Mouse (Mus musculus) heart, postnatal 0 days (tissue): ENCODE data around the gene Cenpo. TPM values are rescaled to one million over a fixed set of nuclear protein-coding genes. Genes with fewer than 3 reads are reported as not detected.

ENCODE experiments used
- ATAC-seq: fragments of 200-750 bp; cut with Nextera tagmentation; 2 replicates; pipeline ENCODE4 v1.8.0; 2017; ENCODE audit warnings: low read depth, moderate number of reproducible peaks, moderate library complexity; ENCODE audit not compliant: insufficient read depth
- DNase-seq: peaks from one replicate; pipeline ENCODE4 v3.0.0-alpha.2; 2016; ENCODE audit warnings: low spot score
- H3K27ac ChIP-seq: fragments of 300-500 bp; sonication (generic); 2 replicates; pipeline ENCODE4 v1.5.1; 2014; ENCODE audit warnings: low read depth, mild to moderate bottlenecking
- H3K27me3 ChIP-seq: fragments of 300-500 bp; sonication (generic); 2 replicates; pipeline ENCODE4 v1.6.1; 2014; ENCODE audit warnings: low read length, mixed read lengths; ENCODE audit not compliant: control insufficient read depth, insufficient read depth
- H3K36me3 ChIP-seq: fragments of 300-500 bp; sonication (generic); replicated peaks from 2 replicates; pipeline ENCODE4 v1.6.1; 2014; ENCODE audit warnings: low read length, mixed read lengths; ENCODE audit not compliant: control insufficient read depth, insufficient read depth
- H3K4me1 ChIP-seq: fragments of 300-500 bp; sonication (generic); 2 replicates; pipeline ENCODE4 v1.6.1; 2014; ENCODE audit warnings: antibody characterized with exemption; ENCODE audit not compliant: control insufficient read depth, insufficient read depth
- H3K4me2 ChIP-seq: fragments of 300-500 bp; sonication (generic); 2 replicates; pipeline ENCODE4 v1.6.1; 2014; ENCODE audit warnings: low read depth, mild to moderate bottlenecking, low read length, moderate library complexity
- H3K4me3 ChIP-seq: fragments of 300-500 bp; sonication (generic); 2 replicates; pipeline ENCODE4 v1.5.1; 2014; ENCODE audit warnings: low read depth, low read length
- H3K9ac ChIP-seq: fragments of 300-500 bp; sonication (generic); replicated peaks from 2 replicates; pipeline ENCODE4 v1.6.1; 2014; ENCODE audit warnings: low read depth, low read length, mixed read lengths
- H3K9me3 ChIP-seq: fragments of 300-500 bp; sonication (generic); replicated peaks from 2 replicates; pipeline ENCODE4 v1.6.1; 2016; ENCODE audit warnings: low read length; ENCODE audit not compliant: control insufficient read depth
- CTCF ChIP-seq: IDR thresholded peaks from 2 replicates; pipeline ENCODE4 v1.5.1; 2016; ENCODE audit warnings: antibody characterized with exemption, control low read depth, low read depth
- EP300 ChIP-seq: IDR thresholded peaks from 2 replicates; pipeline ENCODE4 v1.6.1; 2016; ENCODE audit warnings: antibody characterized with exemption, low read depth
- WGBS: fragments of 180-500 bp; shearing (Covaris S2); extraction: QIAGEN DNeasy Blood & Tissue Kit; methylation state at CpG from one replicate; pipeline ENCODE4 v1.1.7; 2014; 5-methylcytosine and 5-hydroxymethylcytosine counted together
- polyA plus RNA-seq: library from polyadenylated mRNA; unstranded; fragments of >200 nt; fragmentation: Nextera tagmentation; extraction: Ambion mirVana; gene quantifications from 2 replicates; pipeline ENCODE4 v1.2.1, GENCODE M21; 2015
- total RNA-seq: library from RNA; depleted of rRNA; stranded (reverse); fragments of >200 nt; gene quantifications from 2 replicates; pipeline ENCODE4 v1.2.3, GENCODE M21; 2014; ENCODE audit warnings: low replicate concordance

Cenpo gene
- total and polyA plus RNA-seq, 2 experiments from 2014 or later, result 3.1 to 14.2 TPM

GRCm38 (mm10) chr12:4173108-4173790, 60.8 kb downstream of the Cenpo start:
- no peak for DNase-seq
- Histone ChIP-seq H3K4me3 (no peak overlapping the region), H3K27ac (no peak overlapping the region), H3K9ac (no peak overlapping the region), H3K36me3 (no peaks in the 10 kb centered on the region), H3K4me1 (no peaks in the 10 kb centered on the region), H3K9me3 (no peaks in the 10 kb centered on the region), H3K4me2 (no peak overlapping the region), H3K27me3 (no peaks in the 10 kb centered on the region)
- no peak for ATAC-seq
- no peak for TF ChIP-seq EP300
- TF ChIP-seq CTCF, result no peak
- WGBS, result 79% methylated on average over 15 of the region's 15 CpGs

GRCm38 (mm10) chr12:4169622-4170021, 64.5 kb downstream of the Cenpo start:
- Histone ChIP-seq H3K9ac (no peak overlapping the region), H3K4me3 (no peak overlapping the region), H3K4me1 (no peaks in the 10 kb centered on the region), H3K9me3 (no peaks in the 10 kb centered on the region), H3K27ac (no peak overlapping the region), H3K4me2 (no peak overlapping the region), H3K27me3 (no peaks in the 10 kb centered on the region), H3K36me3 (no peaks in the 10 kb centered on the region)
- ATAC-seq (no peak), DNase-seq (no peak)
- WGBS, result 78% methylated on average over 5 of the region's 5 CpGs
- TF ChIP-seq CTCF (no peak), EP300 (no peak)

- no peaks in the 10 kb centered on the region for H3K36me3 ChIP-seq
These were observed 65.0 kb downstream of the Cenpo start for GRCm38 (mm10) chr12:4169058-4169457.

DNA sequence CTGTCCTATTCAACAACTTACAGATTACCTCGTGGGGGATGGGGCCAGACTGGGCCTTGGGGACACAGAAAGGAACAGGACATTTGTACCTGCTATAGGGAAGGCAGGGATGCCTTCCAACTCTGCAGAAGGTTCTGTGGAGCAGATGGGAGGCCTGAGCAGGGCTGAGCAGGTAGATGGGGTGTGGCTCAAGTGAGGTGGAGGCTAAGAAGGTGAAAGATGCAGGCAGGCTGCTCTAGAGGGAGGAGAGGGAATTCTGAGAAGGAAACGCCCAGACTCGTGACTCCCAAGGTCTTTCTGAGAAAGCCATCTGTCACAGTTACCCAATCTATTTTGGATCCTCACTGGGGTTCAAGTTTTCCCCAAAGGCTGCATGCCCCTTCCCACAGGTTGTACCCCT, 67.1 kb downstream of the Cenpo start:
- Histone ChIP-seq H3K9ac (no peak overlapping the region), H3K4me3 (no peak overlapping the region), H3K27ac (no peak overlapping the region), H3K27me3 (no peaks in the 10 kb centered on the region), H3K36me3 (no peaks in the 10 kb centered on the region), H3K4me1 (no peaks in the 10 kb centered on the region), H3K4me2 (no peak overlapping the region), H3K9me3 (no peaks in the 10 kb centered on the region)
- TF ChIP-seq CTCF, result no peak
- TF ChIP-seq EP300, result no peak
- WGBS, result 63% methylated on average over 3 of the region's 3 CpGs
- ATAC-seq (no peak), DNase-seq (no peak)

More at GRCm38 (mm10) chr12:4169058-4169457, 65.0 kb downstream of the Cenpo start:
- no peaks in the 10 kb centered on the region for H3K4me1 ChIP-seq
- H3K27ac ChIP-seq, result no peak overlapping the region
- H3K9me3 ChIP-seq, result no peaks in the 10 kb centered on the region
- ATAC-seq (no peak), DNase-seq (no peak)
- no peak overlapping the region for H3K9ac ChIP-seq
- no peak overlapping the region for H3K4me3 ChIP-seq
- no peak for TF ChIP-seq CTCF
- TF ChIP-seq EP300, result no peak
- no peaks in the 10 kb centered on the region for H3K27me3 ChIP-seq
- no peak overlapping the region for H3K4me2 ChIP-seq
- WGBS, result 92% methylated on average over 1 of the region's 1 CpGs

GRCm38 (mm10) chr12:4162886-4163285, 71.2 kb downstream of the Cenpo start:
- ATAC-seq (no peak), DNase-seq (no peak)
- no peaks in the 10 kb centered on the region for H3K9me3 ChIP-seq
- H3K27ac ChIP-seq, result no peak overlapping the region
- 51% methylated on average over 2 of the region's 2 CpGs for WGBS
- no peaks in the 10 kb centered on the region for H3K4me1 ChIP-seq
- TF ChIP-seq EP300, result no peak
- no peak for TF ChIP-seq CTCF
- no peak overlapping the region for H3K4me3 ChIP-seq
- no peaks in the 10 kb centered on the region for H3K27me3 ChIP-seq
- no peak overlapping the region for H3K9ac ChIP-seq
- no peak overlapping the region for H3K4me2 ChIP-seq
- no peaks in the 10 kb centered on the region for H3K36me3 ChIP-seq

DNA sequence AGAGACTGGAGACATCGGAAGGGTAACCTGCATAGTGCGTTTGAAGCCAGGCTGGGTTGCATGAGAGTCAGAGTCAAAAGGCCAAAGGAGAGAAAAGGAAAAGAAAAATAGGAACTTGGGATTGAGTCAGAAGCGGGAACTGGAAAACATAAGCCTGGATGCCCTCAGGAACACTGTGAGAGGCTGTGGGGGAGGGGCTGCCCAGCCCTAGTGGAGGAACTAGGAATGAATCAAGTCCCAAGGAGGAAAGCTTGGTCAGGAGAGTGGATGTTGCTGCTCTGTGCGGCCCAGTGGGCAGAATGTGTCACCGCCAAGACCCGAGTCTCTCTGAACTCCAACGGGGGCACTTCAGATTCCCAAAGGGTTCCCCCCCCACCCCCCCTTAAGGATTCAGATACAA, 73.8 kb downstream of the Cenpo start:
- Histone ChIP-seq H3K9ac (no peak overlapping the region), H3K4me3 (no peak overlapping the region), H3K36me3 (no peaks in the 10 kb centered on the region), H3K4me1 (0 out of 2 replicates have a peak, but pooled peaks cover 5% of the 10 kb centered on the region), H3K4me2 (no peak overlapping the region), H3K9me3 (no peaks in the 10 kb centered on the region), H3K27me3 (no peaks in the 10 kb centered on the region), H3K27ac (no peak overlapping the region)
- TF ChIP-seq EP300 (no peak), CTCF (no peak)
- DNase-seq (no peak), ATAC-seq (no peak)
- WGBS, result 66% methylated on average over 7 of the region's 7 CpGs
